Mouse (Mus musculus): ENCODE measurements at regions not wholly inside any gene's neighbourhood (a gene's known extent, or its start where the extent isn't known, plus 50 kb on each side); places are given as distances from the start of the nearest gene placed in this dataset.
A peak's percentile ranks its signal among the peaks of the same experiment; 100 is the strongest.

- no peak for ATAC-seq (replicated peaks; ENCODE audit: insufficient number of reproducible peaks, insufficient read depth, low FRiP score, low read depth)
- no peak overlapping the region for H3K4me3 ChIP-seq
- H3K9ac ChIP-seq, result no peak overlapping the region
- no peak overlapping the region for H3K4me2 ChIP-seq
- WGBS, result 63% methylated on average over 2 of the region's 2 CpGs
- no peaks in the 10 kb centered on the region for H3K9me3 ChIP-seq (replicated peaks)
- H3K36me3 ChIP-seq, result no peaks in the 10 kb centered on the region
- no peaks in the 10 kb centered on the region for H3K4me1 ChIP-seq (replicated peaks)
- no peaks in the 10 kb centered on the region for H3K27me3 ChIP-seq
- H3K27ac ChIP-seq, result no peak overlapping the region
Measured at GRCm38 (mm10) chr15:49043035-49043434, 4841.7 kb upstream of the Gm7489 start.

- Histone ChIP-seq H3K9me3 (replicated peaks) (no peaks in the 10 kb centered on the region), H3K27me3 (no peaks in the 10 kb centered on the region), H3K4me1 (replicated peaks) (no peaks in the 10 kb centered on the region), H3K4me2 (no peak overlapping the region), H3K9ac (no peak overlapping the region), H3K27ac (no peak overlapping the region), H3K4me3 (no peak overlapping the region), H3K36me3 (no peaks in the 10 kb centered on the region)
- WGBS, result 75% methylated on average over 1 of the region's 1 CpGs
- ATAC-seq (replicated peaks; ENCODE audit: insufficient number of reproducible peaks, insufficient read depth, low FRiP score, low read depth), result no peak
Measured at GRCm38 (mm10) chr15:49065069-49065468, 4819.6 kb upstream of the Gm7489 start.

- Histone ChIP-seq H3K27ac (no peak overlapping the region; the same call in 1 of the 2 replicates), H3K4me1 (replicated peaks) (no peaks in the 10 kb centered on the region), H3K4me2 (no peak overlapping the region), H3K4me3 (no peak overlapping the region), H3K27me3 (no peaks in the 10 kb centered on the region), H3K36me3 (no peaks in the 10 kb centered on the region), H3K9me3 (replicated peaks) (no peaks in the 10 kb centered on the region), H3K9ac (no peak overlapping the region)
- peak; percentile 86 for ATAC-seq (replicated peaks; ENCODE audit: insufficient number of reproducible peaks, insufficient read depth, low FRiP score, low read depth)
Measured at GRCm38 (mm10) chr15:49065875-49066274, 4818.8 kb upstream of the Gm7489 start.

- Histone ChIP-seq H3K27ac (no peak overlapping the region), H3K4me2 (no peak overlapping the region), H3K27me3 (no peaks in the 10 kb centered on the region), H3K36me3 (no peaks in the 10 kb centered on the region), H3K4me1 (replicated peaks) (no peaks in the 10 kb centered on the region), H3K9me3 (replicated peaks) (no peaks in the 10 kb centered on the region), H3K4me3 (no peak overlapping the region), H3K9ac (no peak overlapping the region)
- no peak for ATAC-seq (replicated peaks; ENCODE audit: insufficient number of reproducible peaks, insufficient read depth, low FRiP score, low read depth)
- 51% methylated on average over 2 of the region's 2 CpGs for WGBS
Measured at GRCm38 (mm10) chr15:49066367-49066766, 4818.3 kb upstream of the Gm7489 start.

Data from heart, embryonic 15.5 days (tissue).